Mouse (Mus musculus): ENCODE measurements around the gene Trp53rkb. TPM values are rescaled to one million over a fixed set of nuclear protein-coding genes. Genes with fewer than 3 reads are reported as not detected.
A peak's percentile ranks its signal among the peaks of the same experiment; 100 is the strongest.

The Trp53rkb gene
- polyA plus RNA-seq, 1 experiment = 7.7 TPM

DNA sequence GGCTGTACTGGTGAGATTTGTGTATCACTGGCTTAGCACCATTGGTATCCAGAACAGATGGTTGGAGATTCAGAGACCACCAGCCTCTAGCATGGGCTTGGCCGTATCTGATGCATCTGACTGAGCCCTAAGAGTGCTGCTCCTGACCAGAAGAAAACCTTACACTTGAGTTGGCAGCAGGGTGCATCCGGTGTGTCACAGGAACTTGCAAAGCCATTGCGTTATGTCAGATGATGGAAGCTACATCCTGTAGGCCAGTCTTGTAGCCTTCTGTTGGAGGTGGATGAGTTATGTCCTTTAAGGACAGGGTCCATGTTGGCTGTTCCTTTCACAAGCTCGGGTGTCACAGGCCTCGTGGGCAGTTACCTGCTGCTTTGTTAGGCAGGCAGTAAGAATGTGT, 32.7 kb downstream of the Trp53rkb start:
- WGBS = 87% methylated on average over 5 of the region's 5 CpGs
- no peak for DNase-seq
- Histone ChIP-seq H3K4me3 (replicated peaks; ENCODE audit: insufficient read depth, low read depth, low read length) (no peak overlapping the region), H3K27ac (ENCODE audit: insufficient read depth, low read length) (no peak overlapping the region), H3K4me1 (ENCODE audit: control insufficient read depth, insufficient read depth, low read length) (peaks cover 30% of the 10 kb centered on the region), H3K27me3 (ENCODE audit: control insufficient read depth, insufficient read depth, low read length) (no peaks in the 10 kb centered on the region)
- no peak for TF ChIP-seq CTCF (IDR thresholded peaks at IDR 0.05; ENCODE audit: borderline replicate concordance, insufficient read depth, low read depth, low read length)
- TF ChIP-seq POLR2A (IDR thresholded peaks at IDR 0.05; ENCODE audit: borderline replicate concordance, insufficient read depth, low read length) = no peak

- no peaks in the 10 kb centered on the region for H3K27me3 ChIP-seq (ENCODE audit: control insufficient read depth, insufficient read depth, low read length)
- H3K27ac ChIP-seq (ENCODE audit: insufficient read depth, low read length) = no peak overlapping the region
- no peak for DNase-seq
- H3K4me1 ChIP-seq (ENCODE audit: control insufficient read depth, insufficient read depth, low read length) = peaks cover 22% of the 10 kb centered on the region
- WGBS = 81% methylated on average over 8 of the region's 8 CpGs
- H3K4me3 ChIP-seq (replicated peaks; ENCODE audit: insufficient read depth, low read depth, low read length) = no peak overlapping the region
- TF ChIP-seq CTCF (IDR thresholded peaks at IDR 0.05; ENCODE audit: borderline replicate concordance, insufficient read depth, low read depth, low read length) (no peak), POLR2A (IDR thresholded peaks at IDR 0.05; ENCODE audit: borderline replicate concordance, insufficient read depth, low read length) (no peak)
Observed at GRCm38 (mm10) chr2:166826491-166827224, 34.3 kb downstream of the Trp53rkb start.

DNA sequence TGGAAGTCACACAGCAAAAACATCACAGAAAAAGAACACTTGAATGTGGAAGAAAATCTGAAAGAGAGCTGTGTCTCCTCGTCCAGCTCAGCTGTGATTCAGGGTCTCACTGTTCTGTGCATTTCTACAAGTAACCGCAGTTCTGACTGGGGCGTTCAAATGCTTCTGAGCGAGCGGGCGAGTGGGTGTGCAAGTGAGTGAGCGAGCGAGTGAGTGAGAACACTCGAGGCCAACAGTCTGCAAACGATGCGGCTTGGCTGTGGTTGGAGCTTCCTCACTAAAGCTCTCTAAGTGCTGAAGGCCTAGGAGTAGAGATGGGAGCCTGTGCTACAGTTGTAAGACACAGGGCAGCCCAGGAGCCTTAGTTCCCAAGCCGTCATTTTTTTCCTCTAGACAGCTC, 36.0 kb downstream of the Trp53rkb start:
- H3K4me3 ChIP-seq (replicated peaks; ENCODE audit: insufficient read depth, low read depth, low read length) = no peak overlapping the region
- no peak for TF ChIP-seq POLR2A (IDR thresholded peaks at IDR 0.05; ENCODE audit: borderline replicate concordance, insufficient read depth, low read length)
- no peak for TF ChIP-seq CTCF (IDR thresholded peaks at IDR 0.05; ENCODE audit: borderline replicate concordance, insufficient read depth, low read depth, low read length)
- no peak overlapping the region for H3K27ac ChIP-seq (ENCODE audit: insufficient read depth, low read length)
- H3K4me1 ChIP-seq (ENCODE audit: control insufficient read depth, insufficient read depth, low read length) = peaks cover 14% of the 10 kb centered on the region
- no peaks in the 10 kb centered on the region for H3K27me3 ChIP-seq (ENCODE audit: control insufficient read depth, insufficient read depth, low read length)
- 90% methylated on average over 12 of the region's 12 CpGs for WGBS
- DNase-seq = no peak

DNA sequence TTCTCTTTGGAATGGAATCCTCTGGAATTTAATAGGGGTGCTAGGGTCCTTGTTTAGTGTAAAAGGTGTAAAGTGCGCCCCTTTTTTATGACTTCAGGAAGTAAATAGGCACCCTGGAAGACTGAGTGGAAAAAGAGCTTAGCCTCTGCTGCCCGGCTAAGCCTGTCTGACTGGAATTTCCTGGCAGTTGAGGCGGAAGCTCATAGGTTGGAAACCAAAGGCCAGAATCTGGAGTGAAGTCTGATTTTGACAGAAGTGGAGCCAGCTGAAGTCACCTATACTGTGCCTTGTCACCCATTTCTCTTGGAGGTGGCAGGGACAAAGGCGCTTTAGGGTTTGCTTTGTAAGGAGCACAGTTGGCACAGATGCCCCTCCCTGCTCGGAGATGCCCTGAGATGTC, 38.0 kb downstream of the Trp53rkb start:
- H3K4me1 ChIP-seq (ENCODE audit: control insufficient read depth, insufficient read depth, low read length) = peaks cover 5% of the 10 kb centered on the region
- H3K27ac ChIP-seq (ENCODE audit: insufficient read depth, low read length) = no peak overlapping the region
- TF ChIP-seq CTCF (IDR thresholded peaks at IDR 0.05; ENCODE audit: borderline replicate concordance, insufficient read depth, low read depth, low read length) = no peak
- TF ChIP-seq POLR2A (IDR thresholded peaks at IDR 0.05; ENCODE audit: borderline replicate concordance, insufficient read depth, low read length) = no peak
- no peak for DNase-seq
- no peaks in the 10 kb centered on the region for H3K27me3 ChIP-seq (ENCODE audit: control insufficient read depth, insufficient read depth, low read length)
- H3K4me3 ChIP-seq (replicated peaks; ENCODE audit: insufficient read depth, low read depth, low read length) = no peak overlapping the region
- 89% methylated on average over 5 of the region's 5 CpGs for WGBS

- WGBS = 95% methylated on average over 2 of the region's 2 CpGs
- no peak for DNase-seq
Observed at GRCm38 (mm10) chr2:166834091-166834490, 41.8 kb downstream of the Trp53rkb start.

DNA sequence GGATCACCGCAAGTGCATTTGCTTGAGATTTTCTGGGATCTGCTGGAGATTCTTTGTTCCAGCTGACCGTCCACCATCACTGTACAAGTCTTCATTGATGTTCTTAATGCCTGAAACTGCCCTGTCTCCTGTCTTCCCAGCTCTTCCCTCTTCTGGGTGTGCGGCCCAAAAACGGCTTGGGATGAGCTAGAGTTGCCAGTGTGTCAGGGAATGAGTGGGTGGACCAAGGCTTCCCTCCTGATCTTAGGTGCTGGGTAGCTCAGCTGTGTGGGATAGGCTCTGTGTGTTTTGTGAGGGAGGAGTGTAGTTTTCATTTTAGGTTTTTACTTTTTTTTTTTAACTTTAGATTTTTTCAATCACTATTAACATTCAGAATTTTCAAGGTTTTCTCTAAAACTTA, 42.5 kb downstream of the Trp53rkb start:
- 86% methylated on average over 4 of the region's 4 CpGs for WGBS
- TF ChIP-seq POLR2A (IDR thresholded peaks at IDR 0.05; ENCODE audit: borderline replicate concordance, insufficient read depth, low read length) (no peak), CTCF (IDR thresholded peaks at IDR 0.05; ENCODE audit: borderline replicate concordance, insufficient read depth, low read depth, low read length) (no peak)
- Histone ChIP-seq H3K4me3 (replicated peaks; ENCODE audit: insufficient read depth, low read depth, low read length) (no peak overlapping the region), H3K27ac (ENCODE audit: insufficient read depth, low read length) (no peak overlapping the region), H3K4me1 (ENCODE audit: control insufficient read depth, insufficient read depth, low read length) (peaks cover 14% of the 10 kb centered on the region), H3K27me3 (ENCODE audit: control insufficient read depth, insufficient read depth, low read length) (no peaks in the 10 kb centered on the region)
- no peak for DNase-seq

More at GRCm38 (mm10) chr2:166834091-166834490, 41.8 kb downstream of the Trp53rkb start:
- H3K4me1 ChIP-seq (ENCODE audit: control insufficient read depth, insufficient read depth, low read length) = peaks cover 14% of the 10 kb centered on the region
- no peak overlapping the region for H3K4me3 ChIP-seq (replicated peaks; ENCODE audit: insufficient read depth, low read depth, low read length)
- TF ChIP-seq POLR2A (IDR thresholded peaks at IDR 0.05; ENCODE audit: borderline replicate concordance, insufficient read depth, low read length) (no peak), CTCF (IDR thresholded peaks at IDR 0.05; ENCODE audit: borderline replicate concordance, insufficient read depth, low read depth, low read length) (no peak)
- no peaks in the 10 kb centered on the region for H3K27me3 ChIP-seq (ENCODE audit: control insufficient read depth, insufficient read depth, low read length)
- no peak overlapping the region for H3K27ac ChIP-seq (ENCODE audit: insufficient read depth, low read length)

GRCm38 (mm10) chr2:166835581-166835980, 43.2 kb downstream of the Trp53rkb start:
- H3K27me3 ChIP-seq (ENCODE audit: control insufficient read depth, insufficient read depth, low read length) = no peaks in the 10 kb centered on the region
- WGBS = 20% methylated on average over 5 of the region's 5 CpGs
- peak in 1 of 2 experiments; percentile 14 for DNase-seq
- no peak overlapping the region for H3K27ac ChIP-seq (ENCODE audit: insufficient read depth, low read length)
- TF ChIP-seq CTCF (IDR thresholded peaks at IDR 0.05; ENCODE audit: borderline replicate concordance, insufficient read depth, low read depth, low read length) = no peak
- no peak for TF ChIP-seq POLR2A (IDR thresholded peaks at IDR 0.05; ENCODE audit: borderline replicate concordance, insufficient read depth, low read length)
- H3K4me3 ChIP-seq (replicated peaks; ENCODE audit: insufficient read depth, low read depth, low read length) = no peak overlapping the region
- H3K4me1 ChIP-seq (ENCODE audit: control insufficient read depth, insufficient read depth, low read length) = peaks cover 14% of the 10 kb centered on the region

DNA sequence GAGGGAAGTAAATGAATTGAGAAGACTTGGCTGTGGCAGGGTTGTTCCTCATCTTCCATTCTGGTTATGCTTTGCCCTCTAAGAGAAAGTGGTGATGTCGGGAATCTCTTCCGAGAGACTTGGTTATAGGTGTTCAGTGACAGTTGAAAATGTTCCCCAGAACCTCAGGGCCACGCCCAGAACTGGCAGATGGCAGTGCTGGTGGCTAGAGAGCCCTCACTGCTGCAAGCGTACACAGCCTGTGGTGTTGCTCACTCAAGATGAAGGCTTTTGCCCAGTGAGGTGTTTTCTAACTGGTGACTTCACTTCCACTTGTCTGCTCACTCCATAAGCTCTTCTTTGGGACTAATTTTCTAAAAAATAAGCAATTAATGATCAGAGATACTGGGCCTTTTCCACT, 49.5 kb downstream of the Trp53rkb start:
- WGBS = 57% methylated on average over 4 of the region's 4 CpGs

More for the DNA sequence above, 49.5 kb downstream of the Trp53rkb start:
- no peak overlapping the region for H3K4me3 ChIP-seq (replicated peaks; ENCODE audit: insufficient read depth, low read depth, low read length)
- no peak for DNase-seq
- H3K27ac ChIP-seq (ENCODE audit: insufficient read depth, low read length) = no peak overlapping the region
- H3K27me3 ChIP-seq (ENCODE audit: control insufficient read depth, insufficient read depth, low read length) = no peaks in the 10 kb centered on the region
- TF ChIP-seq CTCF (IDR thresholded peaks at IDR 0.05; ENCODE audit: borderline replicate concordance, insufficient read depth, low read depth, low read length) = no peak
- no peak for TF ChIP-seq POLR2A (IDR thresholded peaks at IDR 0.05; ENCODE audit: borderline replicate concordance, insufficient read depth, low read length)
- no peaks in the 10 kb centered on the region for H3K4me1 ChIP-seq (ENCODE audit: control insufficient read depth, insufficient read depth, low read length)

Other genes with a start within 250 kb of the Trp53rkb start
- gene Prex1, start 78.7 kb upstream of the Trp53rkb start, polyA plus RNA-seq (2012; rRNA removed) = 70.1 and 74.3 TPM in 2 replicates
- gene Arfgef2, start 13.1 kb downstream of the Trp53rkb start, polyA plus RNA-seq (2012; rRNA removed) = 27.9 and 29.1 TPM in 2 replicates
- 49.9 and 55.0 TPM in 2 replicates for gene Cse1l, start 113.5 kb downstream of the Trp53rkb start, polyA plus RNA-seq (2012; rRNA removed)
- 52.2 and 54.9 TPM in 2 replicates for gene Stau1, start 203.8 kb downstream of the Trp53rkb start, polyA plus RNA-seq (2012; rRNA removed)
- gene Ddx27, start 222.7 kb downstream of the Trp53rkb start, polyA plus RNA-seq (2012; rRNA removed) = 33.5 TPM in 2 replicates

Measured in cerebellum, adult 2 months (tissue).